Mouse (Mus musculus) adrenal gland, adult 18-20 months (tissue): Measurements from ENCODE around the gene Jup. TPM values are rescaled to one million over a fixed set of nuclear protein-coding genes. Genes with fewer than 3 reads are reported as not detected.
A peak's percentile ranks its signal among the peaks of the same experiment; 100 is the strongest.
"Not testable (repeated sequence)": the region's sequence is repeated elsewhere in the genome, so short reads cannot be mapped to it uniquely, and the experiment has no call there.

Experiments
- DNase-seq, 2 experiments: peaks; one replicate each; pipeline ENCODE4 v3.0.0; 2021 to 2022; ENCODE audit warnings: low spot score in 2 of 2
- total RNA-seq, 2 experiments: library from RNA; stranded (reverse); gene quantifications; 1 replicate in 1 of 2; 2 replicates in 1 of 2; pipeline ENCODE4 v1.2.3; 2021

Gene Jup
- total RNA-seq, 2 experiments from 2014 or later, result 55.3 to 64.5 TPM

- not testable (repeated sequence) for DNase-seq
Observed at GRCm38 (mm10) chr11:100361059-100361458, 36.5 kb downstream of the Jup start.

- no peak for DNase-seq
Observed at GRCm38 (mm10) chr11:100360175-100360574, 37.4 kb downstream of the Jup start.

GRCm38 (mm10) chr11:100357408-100357807 lies 40.2 kb downstream of the Jup start:
- no peak for DNase-seq

- no peak for DNase-seq
Observed at GRCm38 (mm10) chr11:100356819-100357211, 40.7 kb downstream of the Jup start.

GRCm38 (mm10) chr11:100355972-100356818 lies 41.4 kb downstream of the Jup start, which contains the start of gene Hap1:
TSS of gene Hap1 (minus strand) at chr11:100356128.
- peak; percentile 70 to 77 for DNase-seq

GRCm38 (mm10) chr11:100355151-100355951 lies 42.2 kb downstream of the Jup start:
- DNase-seq, result peak; percentile 38 to 50

- DNase-seq, result no peak
Observed at GRCm38 (mm10) chr11:100352076-100352857, 45.3 kb downstream of the Jup start.

- no peak for DNase-seq
Observed at GRCm38 (mm10) chr11:100344269-100344668, 53.3 kb downstream of the Jup start.

GRCm38 (mm10) chr11:100335731-100336130 lies 61.8 kb downstream of the Jup start:
- no peak for DNase-seq

- DNase-seq, result no peak
Observed at GRCm38 (mm10) chr11:100333944-100334457, 63.6 kb downstream of the Jup start, which contains the start of gene Gast. TSS of gene Gast (plus strand) at chr11:100334407.

- DNase-seq, result no peak
Observed at GRCm38 (mm10) chr11:100332766-100333515, 64.6 kb downstream of the Jup start.

GRCm38 (mm10) chr11:100330816-100331375 lies 66.7 kb downstream of the Jup start:
- not testable (repeated sequence) for DNase-seq

- DNase-seq, result no peak
Observed at GRCm38 (mm10) chr11:100330235-100330634, 67.3 kb downstream of the Jup start.

- DNase-seq, result no peak
Observed at GRCm38 (mm10) chr11:100327761-100328160, 69.8 kb downstream of the Jup start.

GRCm38 (mm10) chr11:100327316-100327715 lies 70.2 kb downstream of the Jup start:
- no peak for DNase-seq

GRCm38 (mm10) chr11:100325062-100325629 lies 72.4 kb downstream of the Jup start:
- DNase-seq, result no peak

GRCm38 (mm10) chr11:100323578-100323977 lies 74.0 kb downstream of the Jup start:
- peak; percentile 57 to 58 for DNase-seq

- no peak for DNase-seq
Observed at GRCm38 (mm10) chr11:100322591-100323258, 74.8 kb downstream of the Jup start.
